Mouse (Mus musculus) C2C12 (cell line): ENCODE measurements around the gene Foxp1. TPM values are rescaled to one million over a fixed set of nuclear protein-coding genes. Genes with fewer than 3 reads are reported as not detected.

Experiments used
- H3K27me3 ChIP-seq: one replicate; pipeline ENCODE4 v1.6.1; 2011; ENCODE audit not compliant: control insufficient read depth, insufficient read depth, insufficient read length
- H3K36me3 ChIP-seq: one replicate; pipeline ENCODE4 v1.6.1; 2011; ENCODE audit not compliant: control insufficient read depth, insufficient read depth
- H3K4me3 ChIP-seq: one replicate; pipeline ENCODE4 v1.5.1; 2011; ENCODE audit warnings: mild to moderate bottlenecking, control low read depth; ENCODE audit not compliant: poor library complexity, insufficient read depth, severe bottlenecking
- H3K79me2 ChIP-seq: one replicate; pipeline ENCODE4 v1.6.1; 2011; ENCODE audit not compliant: control insufficient read depth, insufficient read depth
- H3K79me3 ChIP-seq: one replicate; pipeline ENCODE4 v1.6.1; 2011; ENCODE audit warnings: low read depth, control low read depth
- H3ac ChIP-seq: one replicate; pipeline ENCODE3; 2011; ENCODE audit warnings: low read depth; ENCODE audit not compliant: control insufficient read depth, insufficient read length
- CEBPB ChIP-seq: IDR thresholded peaks from one replicate; pipeline ENCODE4 v1.6.1; 2011; ENCODE audit warnings: low read depth, mild to moderate bottlenecking, control low read depth, moderate library complexity
- CTCF ChIP-seq: IDR thresholded peaks from one replicate; pipeline ENCODE4 v1.5.1; 2011; ENCODE audit not compliant: control insufficient read depth, insufficient read depth, insufficient read length
- FOSL1 ChIP-seq: IDR thresholded peaks from one replicate; pipeline ENCODE4 v1.8.0; 2011; ENCODE audit warnings: mild to moderate bottlenecking, low read length; ENCODE audit not compliant: poor library complexity, insufficient read depth, severe bottlenecking
- MAX ChIP-seq: IDR thresholded peaks from one replicate; pipeline ENCODE4 v1.6.1; 2011; ENCODE audit warnings: mild to moderate bottlenecking, control low read depth
- MYOD1 ChIP-seq: IDR thresholded peaks from one replicate; pipeline ENCODE4 v1.6.1; 2011; ENCODE audit warnings: low read depth; ENCODE audit not compliant: control insufficient read depth, insufficient read length
- MYOG ChIP-seq: IDR thresholded peaks from one replicate; pipeline ENCODE4 v1.6.1; 2011; ENCODE audit not compliant: control insufficient read depth, insufficient read length; ENCODE audit errors: extremely low read depth
- USF1 ChIP-seq: IDR thresholded peaks from one replicate; pipeline ENCODE4 v1.6.1; 2011; ENCODE audit warnings: low read depth, mild to moderate bottlenecking, control low read depth, moderate library complexity
- polyA plus RNA-seq: library from polyadenylated mRNA; unstranded; fragments of >200 nt; fragmentation: generic; extraction: Trizol; gene quantifications from one replicate; pipeline ENCODE4 v1.2.1, GENCODE M21; 2012; ENCODE audit warnings: missing spikeins

The Foxp1 gene
- polyA plus RNA-seq, 1 experiment: 25.9 TPM

GRCm38 (mm10) chr6:99187914-99188313, 334.6 kb downstream of the Foxp1 start:
- no peaks in the 10 kb centered on the region for H3K36me3 ChIP-seq
- TF ChIP-seq FOSL1: no peak
- no peak for TF ChIP-seq USF1
- no peak for TF ChIP-seq MYOD1
- TF ChIP-seq CTCF: no peak
- no peak for TF ChIP-seq MYOG
- no peak overlapping the region for H3K4me3 ChIP-seq
- no peaks in the 10 kb centered on the region for H3K27me3 ChIP-seq
- no peaks in the 10 kb centered on the region for H3K79me2 ChIP-seq
- no peaks in the 10 kb centered on the region for H3K79me3 ChIP-seq
- H3ac ChIP-seq: no peak overlapping the region

- Histone ChIP-seq H3K36me3 (no peaks in the 10 kb centered on the region), H3K79me3 (no peaks in the 10 kb centered on the region), H3K79me2 (no peaks in the 10 kb centered on the region), H3K4me3 (no peak overlapping the region), H3K27me3 (no peaks in the 10 kb centered on the region), H3ac (no peak overlapping the region)
- TF ChIP-seq MAX (no peak), CTCF (no peak), CEBPB (no peak), FOSL1 (no peak), MYOD1 (no peak), USF1 (no peak), MYOG (no peak)
Measured at GRCm38 (mm10) chr6:99187415-99187814, 335.1 kb downstream of the Foxp1 start.

- Histone ChIP-seq H3K4me3 (no peak overlapping the region), H3K79me3 (no peaks in the 10 kb centered on the region), H3K36me3 (no peaks in the 10 kb centered on the region), H3K79me2 (no peaks in the 10 kb centered on the region), H3ac (no peak overlapping the region), H3K27me3 (no peaks in the 10 kb centered on the region)
- no peak for TF ChIP-seq FOSL1
- no peak for TF ChIP-seq CEBPB
- TF ChIP-seq MYOG: no peak
- TF ChIP-seq USF1: no peak
- TF ChIP-seq MYOD1: no peak
- TF ChIP-seq MAX: no peak
- no peak for TF ChIP-seq CTCF
Measured at GRCm38 (mm10) chr6:99186569-99186968, 336.0 kb downstream of the Foxp1 start.

- Histone ChIP-seq H3K27me3 (no peaks in the 10 kb centered on the region), H3ac (no peak overlapping the region), H3K79me2 (no peaks in the 10 kb centered on the region), H3K4me3 (no peak overlapping the region), H3K36me3 (no peaks in the 10 kb centered on the region), H3K79me3 (no peaks in the 10 kb centered on the region)
- TF ChIP-seq MYOD1 (no peak), CEBPB (no peak), MAX (no peak), FOSL1 (no peak), MYOG (no peak), USF1 (no peak), CTCF (no peak)
Measured at GRCm38 (mm10) chr6:99185797-99186196, 336.7 kb downstream of the Foxp1 start.

GRCm38 (mm10) chr6:99184051-99184450, 338.5 kb downstream of the Foxp1 start:
- H3K27me3 ChIP-seq: no peaks in the 10 kb centered on the region
- H3K79me2 ChIP-seq: no peaks in the 10 kb centered on the region
- no peaks in the 10 kb centered on the region for H3K36me3 ChIP-seq

GRCm38 (mm10) chr6:99182777-99183176, 339.7 kb downstream of the Foxp1 start:
- no peak overlapping the region for H3ac ChIP-seq
- H3K79me3 ChIP-seq: no peaks in the 10 kb centered on the region
- H3K27me3 ChIP-seq: no peaks in the 10 kb centered on the region
- TF ChIP-seq USF1: no peak
- no peak for TF ChIP-seq FOSL1
- no peak for TF ChIP-seq MAX
- TF ChIP-seq CTCF: no peak
- no peak for TF ChIP-seq CEBPB
- TF ChIP-seq MYOG: no peak
- TF ChIP-seq MYOD1: no peak
- H3K79me2 ChIP-seq: no peaks in the 10 kb centered on the region
- H3K36me3 ChIP-seq: no peaks in the 10 kb centered on the region
- no peak overlapping the region for H3K4me3 ChIP-seq

More at GRCm38 (mm10) chr6:99184051-99184450, 338.5 kb downstream of the Foxp1 start:
- Histone ChIP-seq H3ac (no peak overlapping the region), H3K79me3 (no peaks in the 10 kb centered on the region), H3K4me3 (no peak overlapping the region)
- TF ChIP-seq MAX: no peak
- TF ChIP-seq MYOG: no peak
- TF ChIP-seq FOSL1: no peak
- no peak for TF ChIP-seq CTCF
- no peak for TF ChIP-seq MYOD1
- no peak for TF ChIP-seq CEBPB
- no peak for TF ChIP-seq USF1
